Mouse (Mus musculus): ENCODE data around the gene H2-T24. TPM values are rescaled to one million over a fixed set of nuclear protein-coding genes. Genes with fewer than 3 reads are reported as not detected.

Gene H2-T24
- polyA plus RNA-seq, 1 experiment from 2014 or later: 3.5 TPM

DNA sequence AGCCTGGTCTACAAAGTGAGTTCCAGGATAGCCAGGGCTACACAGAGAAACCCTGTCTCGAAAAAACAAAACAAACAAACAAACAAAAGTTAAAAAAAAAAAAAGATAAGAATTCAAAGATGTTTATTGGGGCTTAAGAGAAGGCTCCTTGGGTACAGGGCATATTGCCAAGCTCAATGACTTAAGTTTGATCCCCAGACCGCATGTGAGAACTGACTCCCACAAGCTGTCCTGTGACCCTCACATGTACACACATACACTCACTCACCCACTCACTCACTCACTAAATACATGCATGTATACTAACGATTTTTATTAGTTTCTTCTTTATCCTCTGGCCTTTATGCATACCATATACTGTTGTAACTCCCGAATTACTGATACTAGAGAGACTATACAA, 20.0 kb downstream of the H2-T24 start:
- Histone ChIP-seq H3K4me3 (ENCODE audit: low read depth, low read length) (no peak overlapping the region), H3K4me2 (no peak overlapping the region), H3K9me3 (ENCODE audit: control insufficient read depth, low read length) (peaks cover 10% of the 10 kb centered on the region), H3K27me3 (replicated peaks; ENCODE audit: control insufficient read depth, insufficient read depth, low read length) (no peaks in the 10 kb centered on the region), H3K4me1 (replicated peaks; ENCODE audit: control insufficient read depth, insufficient read depth, low read length) (peaks cover 29% of the 10 kb centered on the region), H3K9ac (ENCODE audit: low read depth, low read length) (no peak overlapping the region), H3K27ac (ENCODE audit: low read depth, low read length) (peak overlapping the region; percentile 13; the same call in 1 of the 2 replicates), H3K36me3 (ENCODE audit: control insufficient read depth, insufficient read depth, low read length) (peaks cover 4% of the 10 kb centered on the region)
- 84% methylated on average over 4 of the region's 4 CpGs for WGBS
- DNase-seq (ENCODE audit: low spot score): no peak
- no peak for ATAC-seq (replicated peaks; ENCODE audit: low FRiP score)

DNA sequence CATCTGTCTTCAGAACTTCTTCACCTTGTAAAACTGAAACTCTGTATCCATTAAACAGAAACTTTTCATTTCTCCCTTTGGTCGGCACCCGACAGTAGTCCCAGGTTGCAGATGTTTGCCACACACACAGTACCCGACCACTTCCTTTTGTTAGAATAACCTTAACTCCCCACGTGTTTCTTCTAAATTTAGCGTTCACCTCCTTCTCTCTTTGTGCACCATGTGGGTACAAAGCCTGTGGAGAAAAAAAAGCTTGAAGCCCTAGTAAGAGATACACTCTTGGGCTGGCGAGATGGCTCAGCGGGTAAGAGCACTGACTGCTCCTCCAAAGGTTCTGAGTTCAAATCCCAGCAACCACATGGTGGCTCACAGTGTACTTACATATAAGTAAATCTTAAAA, 21.0 kb downstream of the H2-T24 start:
- no peak overlapping the region for H3K4me3 ChIP-seq (ENCODE audit: low read depth, low read length)
- DNase-seq (ENCODE audit: low spot score) (no peak), ATAC-seq (replicated peaks; ENCODE audit: low FRiP score) (no peak)
- peaks cover 10% of the 10 kb centered on the region for H3K9me3 ChIP-seq (ENCODE audit: control insufficient read depth, low read length)
- H3K9ac ChIP-seq (ENCODE audit: low read depth, low read length): no peak overlapping the region
- no peak overlapping the region for H3K27ac ChIP-seq (ENCODE audit: low read depth, low read length)
- H3K4me2 ChIP-seq: 0 out of 2 replicates have a peak overlapping the region, but pooled peaks have one; percentile 4
- no peaks in the 10 kb centered on the region for H3K27me3 ChIP-seq (replicated peaks; ENCODE audit: control insufficient read depth, insufficient read depth, low read length)
- 62% methylated on average over 7 of the region's 7 CpGs for WGBS
- peaks cover 31% of the 10 kb centered on the region for H3K4me1 ChIP-seq (replicated peaks; ENCODE audit: control insufficient read depth, insufficient read depth, low read length)
- H3K36me3 ChIP-seq (ENCODE audit: control insufficient read depth, insufficient read depth, low read length): peaks cover 4% of the 10 kb centered on the region

DNA sequence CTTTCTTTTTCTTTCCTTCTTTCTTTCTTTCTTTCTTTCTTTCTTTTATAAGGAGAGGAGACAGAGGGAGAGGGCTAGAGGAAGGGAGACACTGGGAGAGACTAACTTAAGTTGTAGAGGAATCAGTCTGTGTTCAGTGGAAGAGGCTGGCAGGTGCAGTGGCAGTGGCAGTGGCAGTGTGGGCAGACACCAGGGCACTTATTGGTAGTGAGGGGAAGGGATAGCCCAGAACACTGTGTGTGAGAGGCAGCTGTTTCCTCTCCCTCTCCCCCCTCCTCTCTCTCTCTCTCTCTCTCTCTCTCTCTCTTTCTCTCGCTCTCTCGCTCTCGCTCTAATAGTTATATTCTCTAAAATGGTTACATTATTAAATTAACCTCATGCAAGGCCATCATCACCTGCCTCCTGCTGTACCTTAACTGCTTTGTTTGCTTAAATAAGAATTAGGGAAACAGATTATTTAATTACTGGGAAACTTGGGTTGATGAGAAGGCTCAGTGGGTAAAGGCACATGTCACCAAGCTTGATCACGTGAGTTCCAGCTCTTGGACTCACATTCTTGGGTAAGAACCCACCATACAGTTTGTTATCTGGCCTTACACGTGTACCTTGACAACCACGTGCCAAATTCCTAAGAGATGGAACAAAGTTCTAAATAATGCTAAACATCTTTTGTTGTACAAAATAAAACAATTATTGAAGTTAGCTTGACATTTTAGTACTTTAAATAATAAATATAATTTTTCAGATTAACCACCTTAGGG, 21.6 kb downstream of the H2-T24 start:
- peaks cover 10% of the 10 kb centered on the region for H3K9me3 ChIP-seq (ENCODE audit: control insufficient read depth, low read length)
- no peak overlapping the region for H3K9ac ChIP-seq (ENCODE audit: low read depth, low read length)
- H3K4me3 ChIP-seq (ENCODE audit: low read depth, low read length): no peak overlapping the region
- ATAC-seq (replicated peaks; ENCODE audit: low FRiP score) (no peak), DNase-seq (ENCODE audit: low spot score) (no peak)
- H3K27ac ChIP-seq (ENCODE audit: low read depth, low read length): no peak overlapping the region
- no peaks in the 10 kb centered on the region for H3K27me3 ChIP-seq (replicated peaks; ENCODE audit: control insufficient read depth, insufficient read depth, low read length)
- 73% methylated on average over 6 of the region's 6 CpGs for WGBS
- H3K4me2 ChIP-seq: peak overlapping the region; percentile 42
- peaks cover 2% of the 10 kb centered on the region; the same call in 1 of the 2 replicates for H3K36me3 ChIP-seq (ENCODE audit: control insufficient read depth, insufficient read depth, low read length)
- H3K4me1 ChIP-seq (replicated peaks; ENCODE audit: control insufficient read depth, insufficient read depth, low read length): peaks cover 31% of the 10 kb centered on the region

DNA sequence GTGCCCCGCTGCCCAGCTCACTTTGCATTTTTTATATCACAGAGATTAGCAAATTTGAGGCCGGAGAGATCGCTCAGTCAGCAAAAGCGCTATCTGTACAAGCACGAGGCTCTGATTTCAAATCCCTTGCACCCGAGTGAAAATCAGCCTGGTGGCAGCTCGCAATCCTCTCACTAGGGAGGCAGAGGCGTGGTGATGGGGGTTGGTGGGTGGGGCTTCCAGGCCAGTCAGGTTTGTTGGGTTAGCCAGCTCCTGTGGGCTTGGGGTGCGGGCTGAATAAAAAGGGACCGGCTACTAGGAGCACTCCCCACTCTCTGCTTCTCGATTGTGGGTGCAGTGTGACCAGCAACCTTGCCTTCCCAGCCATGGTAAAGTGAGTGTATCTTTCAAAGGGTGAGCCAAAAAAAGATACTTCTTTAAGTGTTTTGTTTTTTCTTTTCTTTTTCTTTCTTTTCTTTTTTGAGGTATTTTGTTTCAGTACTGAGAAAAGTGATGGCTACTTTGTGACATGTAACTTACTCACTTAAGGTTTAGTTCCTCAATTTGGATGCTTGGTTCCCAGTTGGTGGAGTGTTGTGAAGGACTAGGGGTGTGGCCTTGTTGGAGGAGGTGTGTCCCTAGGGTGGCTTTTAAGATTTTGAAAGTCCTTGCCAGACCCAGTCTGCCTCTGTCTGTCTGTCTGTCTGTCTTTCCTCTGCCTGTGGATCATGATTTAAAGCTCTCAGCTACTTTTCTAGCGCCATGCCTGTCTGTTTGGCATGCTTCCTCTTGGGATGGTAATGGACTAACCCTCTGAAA, 22.4 kb downstream of the H2-T24 start:
- peaks cover 2% of the 10 kb centered on the region; the same call in 1 of the 2 replicates for H3K36me3 ChIP-seq (ENCODE audit: control insufficient read depth, insufficient read depth, low read length)
- DNase-seq (ENCODE audit: low spot score) (no peak), ATAC-seq (replicated peaks; ENCODE audit: low FRiP score) (no peak)
- peak overlapping the region; percentile 42 for H3K4me2 ChIP-seq
- H3K9me3 ChIP-seq (ENCODE audit: control insufficient read depth, low read length): peaks cover 10% of the 10 kb centered on the region
- peaks cover 31% of the 10 kb centered on the region for H3K4me1 ChIP-seq (replicated peaks; ENCODE audit: control insufficient read depth, insufficient read depth, low read length)
- 47% methylated on average over 12 of the region's 12 CpGs for WGBS
- H3K4me3 ChIP-seq (ENCODE audit: low read depth, low read length): no peak overlapping the region
- H3K27ac ChIP-seq (ENCODE audit: low read depth, low read length): peak overlapping the region; percentile 27; the same call in 1 of the 2 replicates
- H3K27me3 ChIP-seq (replicated peaks; ENCODE audit: control insufficient read depth, insufficient read depth, low read length): no peaks in the 10 kb centered on the region
- no peak overlapping the region for H3K9ac ChIP-seq (ENCODE audit: low read depth, low read length)

DNA sequence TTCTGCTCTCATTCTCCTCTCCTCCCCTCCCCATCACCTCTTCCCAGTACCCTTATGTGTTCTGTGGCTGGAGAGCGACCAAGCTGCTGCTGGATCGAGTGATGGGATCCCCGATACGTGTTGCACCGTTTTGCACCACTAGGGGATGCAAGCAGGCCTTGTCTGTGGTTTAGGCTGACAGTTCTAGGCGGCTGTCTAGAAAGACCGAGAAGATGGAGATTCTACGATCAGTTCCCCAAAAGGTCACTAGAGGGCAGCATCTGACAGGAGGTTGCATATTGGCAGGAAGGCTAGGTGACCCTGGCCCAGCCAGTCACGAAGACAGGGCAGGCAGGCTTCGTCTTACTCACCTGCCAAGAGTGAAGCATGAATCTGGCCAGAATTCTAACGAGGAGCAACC, 23.4 kb downstream of the H2-T24 start:
- H3K4me3 ChIP-seq (ENCODE audit: low read depth, low read length): no peak overlapping the region
- ATAC-seq (replicated peaks; ENCODE audit: low FRiP score) (peak; percentile 68), DNase-seq (ENCODE audit: low spot score) (peak; percentile 88)
- H3K9me3 ChIP-seq (ENCODE audit: control insufficient read depth, low read length): peaks cover 3% of the 10 kb centered on the region
- no peak overlapping the region for H3K27ac ChIP-seq (ENCODE audit: low read depth, low read length)
- 0 out of 2 replicates have a peak, but pooled peaks cover 2% of the 10 kb centered on the region for H3K36me3 ChIP-seq (ENCODE audit: control insufficient read depth, insufficient read depth, low read length)
- no peaks in the 10 kb centered on the region for H3K27me3 ChIP-seq (replicated peaks; ENCODE audit: control insufficient read depth, insufficient read depth, low read length)
- no peak overlapping the region for H3K9ac ChIP-seq (ENCODE audit: low read depth, low read length)
- peaks cover 25% of the 10 kb centered on the region for H3K4me1 ChIP-seq (replicated peaks; ENCODE audit: control insufficient read depth, insufficient read depth, low read length)
- 4% methylated on average over 11 of the region's 11 CpGs for WGBS
- peak overlapping the region; percentile 36 for H3K4me2 ChIP-seq

DNA sequence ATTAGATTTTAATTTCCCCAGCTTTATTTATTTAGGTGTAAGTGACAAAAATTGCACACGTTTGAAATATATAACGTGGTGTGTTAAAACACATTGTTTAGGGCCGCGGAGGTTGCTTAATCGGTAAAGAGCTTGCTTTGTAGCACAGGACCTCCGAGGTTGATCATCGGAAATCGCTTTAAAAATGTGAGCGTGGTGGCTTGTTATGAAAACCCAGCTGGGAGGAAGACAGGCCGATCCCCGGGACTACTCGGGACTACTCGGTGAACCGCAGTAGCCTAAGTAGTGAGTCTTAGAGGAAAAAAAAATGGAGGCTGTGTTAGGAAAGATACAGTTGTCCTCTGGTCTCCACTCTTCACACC, 25.5 kb downstream of the H2-T24 start:
- Histone ChIP-seq H3K9me3 (ENCODE audit: control insufficient read depth, low read length) (no peaks in the 10 kb centered on the region), H3K27me3 (replicated peaks; ENCODE audit: control insufficient read depth, insufficient read depth, low read length) (no peaks in the 10 kb centered on the region), H3K9ac (ENCODE audit: low read depth, low read length) (peak overlapping the region; percentile 74), H3K4me2 (peak overlapping the region; percentile 87), H3K4me1 (replicated peaks; ENCODE audit: control insufficient read depth, insufficient read depth, low read length) (peaks cover 24% of the 10 kb centered on the region), H3K4me3 (ENCODE audit: low read depth, low read length) (peak overlapping the region; percentile 69), H3K36me3 (ENCODE audit: control insufficient read depth, insufficient read depth, low read length) (no peaks in the 10 kb centered on the region), H3K27ac (ENCODE audit: low read depth, low read length) (peak overlapping the region; percentile 76)
- 2% methylated on average over 14 of the region's 14 CpGs for WGBS
- ATAC-seq (replicated peaks; ENCODE audit: low FRiP score) (no peak), DNase-seq (ENCODE audit: low spot score) (no peak)

DNA sequence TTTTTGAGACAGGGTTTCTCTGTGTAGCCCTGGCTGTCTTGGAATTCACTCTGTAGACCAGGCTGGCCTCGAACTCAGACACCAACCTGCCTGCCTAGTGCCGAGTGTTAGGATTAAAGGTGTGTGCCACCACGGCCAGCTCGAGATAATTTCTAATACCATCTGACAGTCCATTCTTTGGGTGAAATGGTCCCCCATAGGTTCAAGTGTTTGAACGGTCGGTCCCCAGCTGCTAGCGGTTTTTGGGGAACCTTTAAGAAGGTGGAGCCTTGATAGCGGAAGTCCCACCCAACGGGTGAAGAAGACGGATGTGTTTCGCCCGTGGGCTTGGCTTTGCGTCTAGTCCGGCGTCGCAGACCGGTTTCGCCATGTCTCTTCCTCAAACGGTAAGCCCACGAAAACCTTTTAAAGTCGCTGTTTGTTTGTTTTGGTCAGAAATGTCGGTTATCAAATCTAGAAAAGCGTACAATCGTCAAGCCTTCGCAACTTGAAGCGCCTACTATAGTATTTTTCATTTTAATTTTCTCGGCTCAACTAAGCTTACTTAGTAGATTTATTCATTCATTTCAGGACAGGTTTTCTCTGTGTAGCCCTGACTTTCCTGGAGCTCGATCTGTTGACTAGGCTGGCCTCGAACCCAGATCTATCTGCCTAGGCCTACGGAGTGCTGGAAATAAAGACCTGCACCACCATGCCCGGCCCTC, 26.0 kb downstream of the H2-T24 start:
- Histone ChIP-seq H3K4me2 (peak overlapping the region; percentile 87), H3K9ac (ENCODE audit: low read depth, low read length) (peak overlapping the region; percentile 74), H3K36me3 (ENCODE audit: control insufficient read depth, insufficient read depth, low read length) (no peaks in the 10 kb centered on the region; the same call in 1 of the 2 replicates), H3K27me3 (replicated peaks; ENCODE audit: control insufficient read depth, insufficient read depth, low read length) (no peaks in the 10 kb centered on the region), H3K4me1 (replicated peaks; ENCODE audit: control insufficient read depth, insufficient read depth, low read length) (peaks cover 24% of the 10 kb centered on the region), H3K9me3 (ENCODE audit: control insufficient read depth, low read length) (no peaks in the 10 kb centered on the region), H3K4me3 (ENCODE audit: low read depth, low read length) (peak overlapping the region; percentile 69), H3K27ac (ENCODE audit: low read depth, low read length) (peak overlapping the region; percentile 76)
- DNase-seq (ENCODE audit: low spot score): peak; percentile 74
- 2% methylated on average over 31 of the region's 31 CpGs for WGBS
- peak; percentile 77 for ATAC-seq (replicated peaks; ENCODE audit: low FRiP score)

DNA sequence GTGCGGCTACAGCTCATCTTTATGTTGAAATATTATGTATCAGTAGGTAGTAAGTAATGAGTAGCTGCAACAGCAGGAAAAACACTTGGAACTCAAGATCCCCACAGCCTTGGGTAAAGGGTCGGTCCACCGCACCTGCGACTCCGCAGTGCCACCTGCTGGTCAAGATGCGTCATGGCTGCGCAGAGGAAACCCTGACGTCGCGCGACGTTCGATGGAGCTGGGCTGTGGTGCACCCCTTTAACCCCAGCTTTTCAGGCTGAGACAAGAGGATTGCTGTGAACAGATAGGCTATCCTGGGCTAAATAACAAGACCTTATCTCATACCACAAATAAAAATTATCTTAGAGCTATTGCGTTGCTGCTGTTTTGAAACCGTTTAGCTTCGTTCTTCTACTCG, 26.7 kb downstream of the H2-T24 start:
- Histone ChIP-seq H3K4me3 (ENCODE audit: low read depth, low read length) (peak overlapping the region; percentile 69), H3K36me3 (ENCODE audit: control insufficient read depth, insufficient read depth, low read length) (no peaks in the 10 kb centered on the region; the same call in 1 of the 2 replicates), H3K4me2 (peak overlapping the region; percentile 87), H3K4me1 (replicated peaks; ENCODE audit: control insufficient read depth, insufficient read depth, low read length) (peaks cover 24% of the 10 kb centered on the region), H3K9me3 (ENCODE audit: control insufficient read depth, low read length) (no peaks in the 10 kb centered on the region), H3K9ac (ENCODE audit: low read depth, low read length) (no peak overlapping the region), H3K27me3 (replicated peaks; ENCODE audit: control insufficient read depth, insufficient read depth, low read length) (no peaks in the 10 kb centered on the region), H3K27ac (ENCODE audit: low read depth, low read length) (no peak overlapping the region)
- ATAC-seq (replicated peaks; ENCODE audit: low FRiP score) (peak; percentile 68), DNase-seq (ENCODE audit: low spot score) (peak; percentile 79)
- WGBS: 6% methylated on average over 17 of the region's 17 CpGs

All from liver, embryonic 11.5 days (tissue).